Mouse (Mus musculus) MEL (cell line): ENCODE measurements around the gene Treh. TPM values are rescaled to one million over a fixed set of nuclear protein-coding genes. Genes with fewer than 3 reads are reported as not detected.

ENCODE experiments used
- DNase-seq: peaks from one replicate; pipeline ENCODE4 v3.0.0; 2011; ENCODE audit warnings: low read depth, low spot score
- H3K27ac ChIP-seq: 2 replicates; pipeline ENCODE4 v1.5.1; 2012; ENCODE audit warnings: low read depth, mild to moderate bottlenecking, control low read depth, low read length, moderate library complexity; ENCODE audit not compliant: control insufficient read depth
- H3K27me3 ChIP-seq, 2 experiments: fragments of 150-350 bp in 1 of 2; sonication (generic) in 1 of 2; 2 replicates each; pipeline ENCODE4 v1.6.1; 2012; ENCODE audit warnings: low read length in 2 of 2, mild to moderate bottlenecking in 2 of 2, improper control_type of control experiment in 1 of 2, moderate library complexity in 1 of 2; ENCODE audit not compliant: insufficient read depth in 2 of 2, control insufficient read depth in 1 of 2
- H3K36me3 ChIP-seq, 2 experiments: 2 replicates each; pipeline ENCODE4 v1.6.1; 2012 to 2014; ENCODE audit warnings: low read length in 2 of 2, improper control_type of control experiment in 1 of 2, inconsistent platforms in 1 of 2, mild to moderate bottlenecking in 1 of 2; ENCODE audit not compliant: insufficient read depth in 2 of 2, control insufficient read depth in 1 of 2
- H3K4me1 ChIP-seq, 2 experiments: fragments of 150-350 bp in 1 of 2; sonication (generic) in 1 of 2; 2 replicates each; pipeline ENCODE4 v1.6.1; 2012; ENCODE audit warnings: low read length in 2 of 2, improper control_type of control experiment in 1 of 2, mild to moderate bottlenecking in 1 of 2; ENCODE audit not compliant: insufficient read depth in 2 of 2, control insufficient read depth in 1 of 2
- H3K4me3 ChIP-seq, 2 experiments: fragments of 150-350 bp in 1 of 2; sonication (generic) in 1 of 2; 2 replicates each; pipeline ENCODE4 v1.5.1; 2012; ENCODE audit warnings: low read depth in 2 of 2, low read length in 2 of 2, mild to moderate bottlenecking in 2 of 2, moderate library complexity in 2 of 2, control low read depth in 1 of 2, improper control_type of control experiment in 1 of 2; ENCODE audit not compliant: control insufficient read depth in 1 of 2, insufficient read depth in 1 of 2
- H3K79me2 ChIP-seq: 2 replicates; pipeline ENCODE4 v1.6.1; 2012; ENCODE audit warnings: mild to moderate bottlenecking, low read length, moderate library complexity; ENCODE audit not compliant: control insufficient read depth, poor library complexity, insufficient read depth
- H3K9ac ChIP-seq: 2 replicates; pipeline ENCODE4 v1.6.1; 2012; ENCODE audit warnings: low read depth, mild to moderate bottlenecking, control low read depth, low read length, moderate library complexity; ENCODE audit not compliant: control insufficient read depth, poor library complexity, severe bottlenecking
- H3K9me3 ChIP-seq: fragments of 150-350 bp; sonication (generic); replicated peaks from 2 replicates; pipeline ENCODE4 v1.6.1; 2012; ENCODE audit warnings: mild to moderate bottlenecking, low read length, improper control_type of control experiment, moderate library complexity; ENCODE audit not compliant: insufficient read depth
- CHD2 ChIP-seq: IDR thresholded peaks from 2 replicates; pipeline ENCODE4 v1.6.1; 2011; ENCODE audit warnings: low read length, improper control_type of control experiment
- CTCF ChIP-seq, 3 experiments: IDR thresholded peaks in 2 of 3; conservative IDR thresholded peaks in 1 of 3; 2 replicates each; pipeline ENCODE4 v1.5.1; 2011 to 2012; ENCODE audit warnings: low read length in 3 of 3, low read depth in 2 of 3, mild to moderate bottlenecking in 2 of 3, improper control_type of control experiment in 1 of 3, inconsistent platforms in 1 of 3, mixed read lengths in 1 of 3, moderate library complexity in 1 of 3; ENCODE audit not compliant: control insufficient read depth in 1 of 3, insufficient read depth in 1 of 3, poor library complexity in 1 of 3, severe bottlenecking in 1 of 3
- E2F4 ChIP-seq: IDR thresholded peaks from 2 replicates; pipeline ENCODE4 v1.6.1; 2011; ENCODE audit warnings: low read depth, low read length, improper control_type of control experiment, borderline replicate concordance
- ELF1 ChIP-seq: IDR thresholded peaks from 2 replicates; pipeline ENCODE4 v1.6.1; 2014; ENCODE audit warnings: low read depth, mild to moderate bottlenecking, inconsistent platforms, low read length, improper control_type of control experiment, moderate library complexity
- EP300 ChIP-seq, 2 experiments: IDR thresholded peaks; 2 replicates each; pipeline ENCODE4 v1.6.1; 2011; ENCODE audit warnings: improper control_type of control experiment in 2 of 2, low read length in 2 of 2, low read depth in 1 of 2, mild to moderate bottlenecking in 1 of 2
- ETS1 ChIP-seq: IDR thresholded peaks from 2 replicates; pipeline ENCODE4 v1.6.1; 2012; ENCODE audit warnings: low read depth, mild to moderate bottlenecking, inconsistent platforms, low read length, improper control_type of control experiment, moderate library complexity
- HCFC1 ChIP-seq: IDR thresholded peaks from 2 replicates; pipeline ENCODE4 v1.6.1; 2012; ENCODE audit warnings: low read depth, mild to moderate bottlenecking, inconsistent platforms, low read length, improper control_type of control experiment, moderate library complexity
- JUND ChIP-seq: IDR thresholded peaks from 2 replicates; pipeline ENCODE4 v1.6.1; 2011; ENCODE audit warnings: low read depth, mild to moderate bottlenecking, improper control_type of control experiment, low read length
- KAT2A ChIP-seq: conservative IDR thresholded peaks from 2 replicates; pipeline ENCODE4 v1.6.1; 2012; ENCODE audit warnings: low read depth, low read length, improper control_type of control experiment, inconsistent platforms
- MAFK ChIP-seq: IDR thresholded peaks from 2 replicates; pipeline ENCODE4 v1.6.1; 2011; ENCODE audit warnings: low read depth, mild to moderate bottlenecking, low read length, improper control_type of control experiment, borderline replicate concordance
- MAX ChIP-seq: IDR thresholded peaks from 2 replicates; pipeline ENCODE4 v1.6.1; 2011; ENCODE audit warnings: low read length, improper control_type of control experiment
- MAZ ChIP-seq: IDR thresholded peaks from 2 replicates; pipeline ENCODE4 v1.6.1; 2012; ENCODE audit warnings: low read depth, mild to moderate bottlenecking, inconsistent platforms, low read length, improper control_type of control experiment
- MEF2A ChIP-seq: IDR thresholded peaks from 2 replicates; pipeline ENCODE4 v1.6.1; 2014; ENCODE audit warnings: low read depth, mild to moderate bottlenecking, inconsistent platforms, low read length, improper control_type of control experiment; ENCODE audit not compliant: poor library complexity, insufficient replicate concordance, severe bottlenecking; ENCODE audit errors: extremely low read depth
- MXI1 ChIP-seq: IDR thresholded peaks from 2 replicates; pipeline ENCODE4 v1.6.1; 2011; ENCODE audit warnings: mild to moderate bottlenecking, low read depth, low read length, improper control_type of control experiment
- MYB ChIP-seq: IDR thresholded peaks from 2 replicates; pipeline ENCODE4 v1.6.1; 2011; ENCODE audit warnings: mild to moderate bottlenecking, low read depth, low read length, improper control_type of control experiment
- MYC ChIP-seq: IDR thresholded peaks from 2 replicates; pipeline ENCODE4 v1.6.1; 2011; ENCODE audit warnings: low read depth, mild to moderate bottlenecking, low read length, improper control_type of control experiment, moderate library complexity
- NELFE ChIP-seq: IDR thresholded peaks from 2 replicates; pipeline ENCODE4 v1.6.1; 2011; ENCODE audit warnings: low read depth, low read length, improper control_type of control experiment
- NRF1 ChIP-seq: IDR thresholded peaks from 2 replicates; pipeline ENCODE4 v1.6.1; 2014; ENCODE audit warnings: low read depth, mild to moderate bottlenecking, inconsistent platforms, low read length, improper control_type of control experiment, moderate library complexity; ENCODE audit not compliant: poor library complexity, insufficient read depth, severe bottlenecking
- POLR2A ChIP-seq, 2 experiments: IDR thresholded peaks; 2 replicates each; pipeline ENCODE4 v1.6.1; 2011 to 2012; ENCODE audit warnings: low read length in 2 of 2, mild to moderate bottlenecking in 2 of 2, control low read depth in 1 of 2, improper control_type of control experiment in 1 of 2, low read depth in 1 of 2, moderate library complexity in 1 of 2; ENCODE audit not compliant: control insufficient read depth in 1 of 2, insufficient read depth in 1 of 2, poor library complexity in 1 of 2
- POLR2AphosphoS2 ChIP-seq: IDR thresholded peaks from 2 replicates; pipeline ENCODE4 v1.6.1; 2011; ENCODE audit warnings: low read length, improper control_type of control experiment
- POLR2AphosphoS5 ChIP-seq: IDR thresholded peaks from 2 replicates; pipeline ENCODE4 v1.6.1; 2012; ENCODE audit warnings: low read depth, borderline replicate concordance, mild to moderate bottlenecking, inconsistent platforms, low read length, moderate library complexity, mixed read lengths
- RAD21 ChIP-seq: IDR thresholded peaks from 2 replicates; pipeline ENCODE4 v1.6.1; 2011; ENCODE audit warnings: mild to moderate bottlenecking, low read depth, low read length, improper control_type of control experiment
- RCOR1 ChIP-seq: IDR thresholded peaks from 2 replicates; pipeline ENCODE4 v1.6.1; 2012; ENCODE audit warnings: low read depth, mild to moderate bottlenecking, inconsistent platforms, low read length, improper control_type of control experiment
- SIN3A ChIP-seq: IDR thresholded peaks from 2 replicates; pipeline ENCODE4 v1.6.1; 2012; ENCODE audit warnings: low read length, improper control_type of control experiment, inconsistent platforms
- TAL1 ChIP-seq: IDR thresholded peaks from 2 replicates; pipeline ENCODE4 v1.6.1; 2012; ENCODE audit warnings: mild to moderate bottlenecking, inconsistent platforms, low read length, moderate library complexity, mixed read lengths
- TCF12 ChIP-seq: IDR thresholded peaks from 2 replicates; pipeline ENCODE4 v1.6.1; 2014; ENCODE audit warnings: low read depth, mild to moderate bottlenecking, inconsistent platforms, low read length, improper control_type of control experiment, moderate library complexity
- USF1 ChIP-seq: IDR thresholded peaks from 2 replicates; pipeline ENCODE4 v1.6.1; 2014; ENCODE audit warnings: low read depth, mild to moderate bottlenecking, inconsistent platforms, low read length, improper control_type of control experiment, moderate library complexity
- USF2 ChIP-seq, 2 experiments: IDR thresholded peaks; 2 replicates each; pipeline ENCODE4 v1.6.1; 2011 to 2012; ENCODE audit warnings: improper control_type of control experiment in 2 of 2, low read length in 2 of 2, borderline replicate concordance in 1 of 2, inconsistent platforms in 1 of 2, low read depth in 1 of 2, mild to moderate bottlenecking in 1 of 2; ENCODE audit not compliant: insufficient read depth in 1 of 2
- ZMIZ1 ChIP-seq: IDR thresholded peaks from 2 replicates; pipeline ENCODE4 v1.6.1; 2012; ENCODE audit warnings: low read depth, mild to moderate bottlenecking, inconsistent platforms, low read length, improper control_type of control experiment, moderate library complexity
- polyA plus RNA-seq, 2 experiments: library from polyadenylated mRNA; stranded (reverse) in 1 of 2; unstranded in 1 of 2; fragments of >175 nt in 1 of 2; fragments of >200 nt in 1 of 2; gene quantifications; 2 replicates each; pipeline versions ENCODE4 v1.2.1 to v1.2.4; 2012; ENCODE audit warnings: low replicate concordance in 2 of 2, low read depth in 1 of 2; ENCODE audit not compliant: insufficient read length in 2 of 2, insufficient read depth in 1 of 2, missing spikeins in 1 of 2
- total RNA-seq: library from RNA; depleted of rRNA; stranded (reverse); fragments of 300-350 nt; gene quantifications from 2 replicates; pipeline ENCODE4 v1.2.3, GENCODE M21; 2012

Gene Treh
- total and polyA plus RNA-seq, 3 experiments, result not detected

GRCm38 (mm10) chr9:44732130-44732549, 59.1 kb downstream of the Treh start (continued):
- TF ChIP-seq TAL1 (peak; percentile 80), MYB (no peak), POLR2AphosphoS2 (no peak), E2F4 (no peak), MEF2A (no peak), HCFC1 (no peak), KAT2A (no peak), JUND (no peak), USF2 (IDR thresholded peaks at IDR 0.05; ENCODE audit: borderline replicate concordance in 1 of 2, insufficient read depth in 1 of 2, low read depth in 1 of 2, low read length in 2 of 2) (no peak), MYC (no peak), NELFE (no peak), USF1 (no peak), RCOR1 (peak; percentile 70), POLR2AphosphoS5 (no peak)

- H3K4me1 ChIP-seq, result peaks cover 11 to 17% of the 10 kb centered on the region in 2 experiments
- TF ChIP-seq TCF12, result 0 out of 2 replicates have a peak, but pooled peaks have one; percentile 19
- no peak for TF ChIP-seq HCFC1
- no peak for TF ChIP-seq KAT2A
- peak; percentile 51; the same call in 1 of the 2 replicates for TF ChIP-seq RCOR1
- no peak for TF ChIP-seq CTCF (IDR thresholded peaks at IDR 0.05 in 2 of 3, conservative IDR thresholded peaks at IDR 0.05 in 1 of 3; ENCODE audit: control insufficient read depth in 1 of 3, insufficient read depth in 1 of 3, low read depth in 2 of 3, low read length in 3 of 3, poor library complexity in 1 of 3, severe bottlenecking in 1 of 3)
- TF ChIP-seq ETS1, result peak; percentile 30; the same call in 1 of the 2 replicates
- TF ChIP-seq POLR2A (IDR thresholded peaks at IDR 0.05; ENCODE audit: control insufficient read depth in 1 of 2, insufficient read depth in 1 of 2, low read depth in 1 of 2, low read length in 2 of 2, poor library complexity in 1 of 2), result no peak
- TF ChIP-seq CHD2, result no peak
- TF ChIP-seq TAL1, result no peak
- no peak for TF ChIP-seq RAD21
- TF ChIP-seq POLR2AphosphoS5, result no peak
- TF ChIP-seq MYB, result no peak
- no peak for TF ChIP-seq MEF2A
- no peak for TF ChIP-seq USF1
- peak; percentile 32; the same call in 1 of the 2 replicates for TF ChIP-seq SIN3A
- peak; percentile 33; the same call in 1 of the 2 replicates for TF ChIP-seq MXI1
- TF ChIP-seq ELF1, result no peak
- TF ChIP-seq MAX, result no peak
- no peak for TF ChIP-seq MAFK
- TF ChIP-seq ZMIZ1, result no peak
- TF ChIP-seq EP300 (IDR thresholded peaks at IDR 0.05; ENCODE audit: low read depth in 1 of 2, low read length in 2 of 2), result peak; percentile 16 to 51; a peak in 2 of 4 replicates
- TF ChIP-seq NRF1, result no peak
- peak; percentile 19; the same call in 1 of the 2 replicates for TF ChIP-seq NELFE
- TF ChIP-seq MAZ, result no peak; the same call in 1 of the 2 replicates
- peak; percentile 61 for DNase-seq
- H3K9ac ChIP-seq, result peak overlapping the region; percentile 54
- H3K27me3 ChIP-seq, result no peaks in the 10 kb centered on the region; a peak in 1 of 4 replicates
- H3K4me3 ChIP-seq, result peak overlapping the region; percentile 41 to 57
- peaks cover 0 to 11% of the 10 kb centered on the region in 2 experiments; a peak in 2 of 4 replicates for H3K36me3 ChIP-seq
- H3K9me3 ChIP-seq, result no peaks in the 10 kb centered on the region
- no peaks in the 10 kb centered on the region for H3K79me2 ChIP-seq
- peak overlapping the region; percentile 52 for H3K27ac ChIP-seq
These were observed 60.0 kb downstream of the Treh start for GRCm38 (mm10) chr9:44732921-44733530.
